Mouse (Mus musculus): ENCODE data around the gene Mrpl33.
A peak's percentile ranks its signal among the peaks of the same experiment; 100 is the strongest.

The Mrpl33 gene

DNA sequence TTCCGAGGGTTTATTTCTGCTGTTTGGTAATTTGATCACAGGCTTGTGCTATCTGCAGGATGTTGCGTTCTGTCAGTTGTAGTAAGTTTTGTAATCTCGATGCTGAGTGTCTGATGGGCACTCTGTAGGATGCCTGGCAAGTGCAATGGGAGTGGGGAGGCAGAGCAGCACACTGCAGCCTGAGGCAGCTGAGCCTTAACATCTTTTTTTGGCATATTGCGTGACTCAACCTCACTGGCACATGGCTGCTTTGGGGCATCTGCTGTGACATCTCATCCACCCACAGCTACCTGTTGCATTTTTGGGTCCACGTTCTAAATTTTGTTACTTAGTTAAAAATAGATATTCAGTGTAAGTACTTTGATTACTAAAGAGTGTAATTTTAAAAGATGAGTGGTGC, 108.2 kb downstream of the Mrpl33 start:
- DNase-seq = no peak

- no peak for DNase-seq
Measured at GRCm38 (mm10) chr5:31706826-31707225, 110.1 kb downstream of the Mrpl33 start.

- peak; percentile 33 for DNase-seq
Measured at GRCm38 (mm10) chr5:31709389-31709788, 112.7 kb downstream of the Mrpl33 start.

DNA sequence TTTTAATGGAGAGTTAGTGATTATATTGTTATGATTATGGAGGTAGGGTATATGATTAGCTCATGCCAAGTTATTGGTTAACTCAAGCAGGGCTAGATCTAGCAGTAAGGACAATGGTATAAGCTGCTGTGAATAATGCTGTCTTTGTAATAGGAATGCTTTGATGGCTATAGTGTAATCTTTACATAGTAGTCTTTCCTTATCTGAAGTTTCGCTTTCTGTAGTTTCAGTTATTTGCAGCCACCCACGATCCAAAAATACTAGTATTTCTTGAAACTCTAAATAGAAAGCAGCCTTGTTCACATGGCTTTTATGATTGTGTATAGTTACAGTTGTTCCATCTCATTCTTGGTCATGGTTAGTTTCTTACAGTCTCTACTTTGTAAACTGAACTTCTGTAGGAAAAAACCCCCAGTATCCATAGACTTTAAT, 116.6 kb downstream of the Mrpl33 start:
- no peak for DNase-seq

DNA sequence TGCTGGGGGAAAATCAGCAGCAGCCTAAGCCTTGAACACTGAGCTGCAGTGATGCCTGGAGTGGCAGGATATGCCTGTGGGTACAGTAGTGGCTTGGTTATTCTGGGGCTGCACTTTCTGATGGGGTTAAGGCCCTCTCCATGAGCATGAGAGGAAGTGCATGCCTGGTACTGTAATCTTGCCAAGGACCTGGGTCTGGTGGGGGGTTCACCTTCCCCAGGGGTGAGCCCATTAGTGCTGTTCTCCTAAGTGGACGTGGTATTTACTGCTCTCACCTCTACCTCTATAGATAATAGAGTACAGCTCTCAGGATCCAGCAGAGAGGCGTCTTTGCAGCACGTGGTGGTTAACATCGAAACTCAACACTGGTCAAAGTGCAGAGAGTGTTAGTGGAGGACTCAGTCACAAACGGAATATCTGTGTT, 117.1 kb downstream of the Mrpl33 start:
- DNase-seq = no peak

Measured in kidney, postnatal 10 days (tissue).